31 mouse cellular contexts compared by ENCODE assay signal in the genomic region with DNA sequence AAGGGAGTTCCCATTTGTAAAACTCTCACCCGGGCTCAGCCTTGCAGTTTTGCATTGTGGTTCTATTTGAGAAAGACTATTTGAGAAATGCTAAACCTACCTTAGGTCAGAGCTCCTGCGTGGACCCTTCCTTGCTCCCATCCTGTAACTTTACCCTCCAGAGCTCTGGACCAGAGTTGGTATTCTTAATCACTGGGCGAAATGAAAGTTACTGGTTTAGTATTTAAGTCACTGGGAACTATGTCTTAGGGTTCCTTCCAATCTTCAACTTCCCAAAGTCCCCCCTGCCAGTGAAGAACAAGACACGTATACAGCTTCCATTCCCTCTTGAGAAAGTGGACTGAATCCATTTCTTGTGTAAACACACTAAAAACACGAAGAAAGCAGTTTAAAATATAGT. TPM values are rescaled to one million over a fixed set of nuclear protein-coding genes. Genes with fewer than 3 reads are reported as not detected.
DNase-seq lines count a peak whose midpoint lies in the region; ATAC-seq and TF ChIP-seq lines count a peak whose summit lies in the region.
"Had no signal": no experiment of that assay in that cellular context is flagged by ENCODE, and none has a peak within 500 bp of the region (broad histone marks: within the 10 kb centered on the region; RNA-seq: fewer than 3 reads in every experiment).

No protein-coding gene starts in this region.

- ATAC-seq in midbrain, postnatal 0 days (ENCODE audit: low FRiP score): no peak
- ATAC-seq in midbrain, embryonic 13.5 days: no peak
- no peak for ATAC-seq in cerebellum, adult (ENCODE audit: insufficient number of reproducible peaks, low FRiP score, low TSS enrichment)
- ATAC-seq: forebrain, embryonic 15.5 days; intestine, embryonic 16.5 days had no signal

- peaks cover 82% of the 10 kb centered on the region for H3K4me1 ChIP-seq in midbrain, embryonic 10.5 days
- H3K4me1 ChIP-seq in midbrain, postnatal 0 days (ENCODE audit: insufficient read depth, low read length): no peaks in the 10 kb centered on the region
- H3K4me1 ChIP-seq in midbrain, embryonic 13.5 days (replicated peaks): peaks cover 57% of the 10 kb centered on the region

- peak; percentile 32 for DNase-seq in embryo, embryonic 10.5 days (ENCODE audit: low spot score)
- no peak for DNase-seq in embryo, embryonic 10 days (ENCODE audit: low spot score)
- DNase-seq in midbrain, embryonic 10.5 days (ENCODE audit: low spot score): peak; percentile 13
- DNase-seq in midbrain, postnatal 0 days (ENCODE audit: low spot score): no peak
- no peak for DNase-seq in layer of hippocampus, adult 8-10 months (ENCODE audit: low spot score in 2 of 2)
- no peak for DNase-seq in adrenal gland, adult 8-10 months
- DNase-seq: adrenal gland, postnatal 36 days; cerebellum, adult 11-12 months; gastrocnemius, postnatal 10 days; kidney, adult 9 months; kidney, postnatal 14 days; layer of hippocampus, postnatal 36 days; thymus, adult 18-20 months; thymus, postnatal 36 days had no signal

- no peak overlapping the region for H3K4me2 ChIP-seq in midbrain, postnatal 0 days (ENCODE audit: low read depth, low read length, poor library complexity, severe bottlenecking)
- peak overlapping the region; percentile 39 for H3K4me2 ChIP-seq in midbrain, embryonic 13.5 days (replicated peaks)
- H3K4me2 ChIP-seq: forebrain, embryonic 15.5 days had no signal

- peaks cover 65% of the 10 kb centered on the region for H3K27me3 ChIP-seq in midbrain, embryonic 10.5 days (ENCODE audit: low read depth, poor library complexity, severe bottlenecking)
- peaks cover 46% of the 10 kb centered on the region for H3K27me3 ChIP-seq in midbrain, postnatal 0 days (ENCODE audit: insufficient read depth, low read length)
- H3K27me3 ChIP-seq in midbrain, embryonic 13.5 days: peaks cover 59% of the 10 kb centered on the region

- H3K27ac ChIP-seq in midbrain, embryonic 10.5 days (replicated peaks): peak overlapping the region; percentile 74
- H3K27ac ChIP-seq in midbrain, postnatal 0 days (ENCODE audit: low read depth, low read length): no peak overlapping the region
- H3K27ac ChIP-seq in midbrain, embryonic 13.5 days: no peak overlapping the region
- H3K27ac ChIP-seq: forebrain, embryonic 15.5 days; heart, embryonic 10.5 days; layer of hippocampus, adult 2 months had no signal

- 6% methylated on average over 5 of the region's 5 CpGs for WGBS in midbrain, embryonic 10.5 days
- whole genome bisulfite sequencing in midbrain, postnatal 0 days: 15% methylated on average over 5 of the region's 5 CpGs
- 8% methylated on average over 5 of the region's 5 CpGs for WGBS in midbrain, embryonic 13.5 days

- TF ChIP-seq CTCF in midbrain, postnatal 0 days (IDR thresholded peaks at IDR 0.05): no peak

- peak overlapping the region; percentile 29 for H3K4me3 ChIP-seq in midbrain, embryonic 10.5 days
- no peak overlapping the region for H3K4me3 ChIP-seq in midbrain, postnatal 0 days (ENCODE audit: low read depth, low read length)
- H3K4me3 ChIP-seq in midbrain, embryonic 13.5 days (replicated peaks): no peak overlapping the region
- H3K4me3 ChIP-seq: forebrain, embryonic 15.5 days; heart, embryonic 10.5 days; layer of hippocampus, adult 2 months had no signal

- H3K9ac ChIP-seq in midbrain, postnatal 0 days (replicated peaks; ENCODE audit: low read length, poor library complexity, severe bottlenecking): no peak overlapping the region
- H3K9ac ChIP-seq in midbrain, embryonic 13.5 days (replicated peaks): no peak overlapping the region
- H3K9ac ChIP-seq: forebrain, embryonic 15.5 days had no signal

- 0 out of 2 replicates have a peak, but pooled peaks cover 6% of the 10 kb centered on the region for H3K36me3 ChIP-seq in midbrain, embryonic 10.5 days
- no peaks in the 10 kb centered on the region for H3K36me3 ChIP-seq in midbrain, postnatal 0 days (ENCODE audit: insufficient read depth, low read length)
- H3K36me3 ChIP-seq in midbrain, embryonic 13.5 days: no peaks in the 10 kb centered on the region
- H3K36me3 ChIP-seq: forebrain, embryonic 15.5 days; heart, embryonic 10.5 days had no signal

- H3K9me3 ChIP-seq in midbrain, embryonic 10.5 days (replicated peaks): no peaks in the 10 kb centered on the region
- no peaks in the 10 kb centered on the region for H3K9me3 ChIP-seq in midbrain, postnatal 0 days (ENCODE audit: low read length)
- no peaks in the 10 kb centered on the region for H3K9me3 ChIP-seq in midbrain, embryonic 13.5 days
- H3K9me3 ChIP-seq: forebrain, embryonic 15.5 days; heart, embryonic 10.5 days had no signal

RNA-seq across cellular contexts. Expression of gene Foxb1, which starts 5.6 kb away (rescaled TPM):
- 13.0 and 15.1 TPM in 2 replicates for polyA plus RNA-seq in midbrain, embryonic 10.5 days (2016; fragmentation: Nextera tagmentation; extraction: Ambion mirVana)
- total RNA-seq in midbrain, postnatal 0 days (2014; rRNA removed): 18.0 and 18.1 TPM in 2 replicates
- 16.5 and 18.5 TPM in 2 replicates for polyA plus RNA-seq in midbrain, postnatal 0 days (2015; fragmentation: Nextera tagmentation; extraction: Ambion mirVana)
- polyA plus RNA-seq in midbrain, embryonic 13.5 days (2015; fragmentation: Nextera tagmentation; extraction: Ambion mirVana): 14.2 and 20.6 TPM in 2 replicates
- not detected for total RNA-seq in layer of hippocampus, adult 8-10 months (2022)
- not detected for total RNA-seq in adrenal gland, adult 8-10 months (2022)
- total RNA-seq: adrenal gland, postnatal 36 days; gastrocnemius, postnatal 10 days; granulocyte monocyte progenitor cell, adult 5-6 weeks; hematopoietic stem cell, adult 5-6 weeks; layer of hippocampus, adult 2 months; layer of hippocampus, postnatal 36 days; left cerebral cortex, postnatal 10 days; liver, adult 2 months had no signal
- polyA plus RNA-seq: cortical plate, adult 2 months; embryonic facial prominence, embryonic 14.5 days; heart, embryonic 10.5 days; heart, postnatal 0 days; intestine, embryonic 16.5 days; liver, adult 2 months; liver, embryonic 16.5 days; lung, embryonic 16.5 days; small intestine, adult 2 months; stomach, embryonic 16.5 days had no signal

Comparison
In these comparisons a context has a peak if more than half of its experiments do, and no peak if none do; other contexts are left out.
1. DNase-seq: peak in embryo, embryonic 10.5 days (single experiment) and midbrain, embryonic 10.5 days (single experiment); none in embryo, embryonic 10 days (single experiment), midbrain, postnatal 0 days (single experiment), layer of hippocampus, adult 8-10 months (0 of 2) and adrenal gland, adult 8-10 months (single experiment).
2. RNA of gene Foxb1, which starts 5.6 kb away (total RNA-seq): 18.0 to 18.1 TPM in midbrain, postnatal 0 days; not detected in layer of hippocampus, adult 8-10 months and not detected in adrenal gland, adult 8-10 months; every median in the first group is over 10 times any median in the second.